Mouse (Mus musculus): ENCODE measurements around the gene Hoxb6.

Gene Hoxb6

GRCm38 (mm10) chr11:96269869-96270268, 22.4 kb upstream of the Hoxb6 start:
- no peak for DNase-seq (ENCODE audit: low spot score)

- no peak for DNase-seq (ENCODE audit: low spot score)
Observed at GRCm38 (mm10) chr11:96270996-96271540, 21.2 kb upstream of the Hoxb6 start, which contains the start of gene Hoxb9. Hoxb9 (plus strand) TSS chr11:96271457.

GRCm38 (mm10) chr11:96271541-96272011, 20.7 kb upstream of the Hoxb6 start:
- peak; percentile 53 for DNase-seq (ENCODE audit: low spot score)

- DNase-seq (ENCODE audit: low spot score) = no peak
Observed at GRCm38 (mm10) chr11:96272024-96272921, 20.0 kb upstream of the Hoxb6 start.

- DNase-seq (ENCODE audit: low spot score) = no peak
Observed at GRCm38 (mm10) chr11:96274428-96274827, 17.8 kb upstream of the Hoxb6 start.

GRCm38 (mm10) chr11:96275896-96276295, 16.4 kb upstream of the Hoxb6 start:
- no peak for DNase-seq (ENCODE audit: low spot score)

- no peak for DNase-seq (ENCODE audit: low spot score)
Observed at GRCm38 (mm10) chr11:96277151-96278044, 14.9 kb upstream of the Hoxb6 start.

GRCm38 (mm10) chr11:96278324-96278723, 14.0 kb upstream of the Hoxb6 start:
- no peak for DNase-seq (ENCODE audit: low spot score)

GRCm38 (mm10) chr11:96278773-96279172, 13.5 kb upstream of the Hoxb6 start:
- peak; percentile 82 for DNase-seq (ENCODE audit: low spot score)

GRCm38 (mm10) chr11:96279421-96280233, 12.6 kb upstream of the Hoxb6 start:
- no peak for DNase-seq (ENCODE audit: low spot score)

- DNase-seq (ENCODE audit: low spot score) = no peak
Observed at GRCm38 (mm10) chr11:96280399-96281378, 11.6 kb upstream of the Hoxb6 start.

- no peak for DNase-seq (ENCODE audit: low spot score)
Observed at GRCm38 (mm10) chr11:96281396-96281795, 10.9 kb upstream of the Hoxb6 start.

- DNase-seq (ENCODE audit: low spot score) = no peak
Observed at GRCm38 (mm10) chr11:96281855-96282570, 10.3 kb upstream of the Hoxb6 start, which contains the start of gene Hoxb8. Hoxb8 (plus strand) TSS chr11:96281905.

- DNase-seq (ENCODE audit: low spot score) = no peak
Observed at GRCm38 (mm10) chr11:96282795-96283430, 9.4 kb upstream of the Hoxb6 start.

- no peak for DNase-seq (ENCODE audit: low spot score)
Observed at GRCm38 (mm10) chr11:96284041-96284749, 8.1 kb upstream of the Hoxb6 start.

GRCm38 (mm10) chr11:96284774-96285734, 7.2 kb upstream of the Hoxb6 start:
- DNase-seq (ENCODE audit: low spot score) = no peak
